Mouse (Mus musculus) cortical plate, adult 2 months (tissue): ENCODE data around the gene Vtcn1.

Source experiments
- CTCF ChIP-seq: fragments of 200-500 bp; IDR thresholded peaks from 2 replicates; pipeline ENCODE4 v1.5.1; 2011; ENCODE audit warnings: mild to moderate bottlenecking, control low read depth, low read length; ENCODE audit not compliant: insufficient read depth; ENCODE audit errors: extremely low read depth
- POLR2A ChIP-seq: fragments of 200-500 bp; IDR thresholded peaks from 2 replicates; pipeline ENCODE4 v1.6.1; 2011; ENCODE audit warnings: mild to moderate bottlenecking, low read length, control low read depth; ENCODE audit not compliant: insufficient read depth; ENCODE audit errors: extremely low read depth

GRCm38 (mm10) chr3:100889234-100889633, 64.0 kb downstream of the Vtcn1 start:
- TF ChIP-seq CTCF (no peak), POLR2A (no peak)
